In the genomic region with DNA sequence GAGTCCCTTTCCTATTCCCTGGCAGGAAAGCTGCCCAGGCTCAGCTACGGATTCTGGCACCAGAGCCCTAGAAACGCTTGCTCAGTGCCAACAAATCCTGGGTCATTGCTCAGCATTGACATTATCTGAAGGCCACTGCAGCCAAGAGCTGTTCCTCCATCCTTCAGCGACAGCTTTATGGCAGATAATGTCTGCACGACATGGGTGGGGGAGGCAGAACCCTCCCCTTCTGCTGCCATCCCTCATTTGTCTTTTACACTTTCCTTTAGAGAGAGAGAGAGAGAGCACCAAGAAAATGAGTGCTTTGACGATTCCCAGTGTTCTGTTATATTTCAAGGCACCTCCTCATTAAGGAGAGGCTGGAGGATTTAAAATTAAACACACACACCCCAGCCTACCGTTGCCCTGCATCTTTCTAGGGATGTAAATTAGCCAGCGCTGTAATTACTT, we compare ENCODE assay signal across 10 mouse cellular contexts. TPM values are rescaled to one million over a fixed set of nuclear protein-coding genes. Genes with fewer than 3 reads are reported as not detected.
DNase-seq lines count a peak whose midpoint lies in the region; TF ChIP-seq lines count a peak whose summit lies in the region.
"Had no signal": no experiment of that assay in that cellular context is flagged by ENCODE, and none has a peak within 500 bp of the region (broad histone marks: within the 10 kb centered on the region; RNA-seq: fewer than 3 reads in every experiment).

No protein-coding gene starts in this region.

- WGBS in cerebellum, adult 2 months: 5% methylated on average over 7 of the region's 7 CpGs

- peaks cover 69% of the 10 kb centered on the region for H3K4me1 ChIP-seq in cerebellum, adult 2 months (ENCODE audit: control insufficient read depth, insufficient read depth, low read length)
- H3K4me1 ChIP-seq: liver, embryonic 13.5 days had no signal

- H3K27ac ChIP-seq in cerebellum, adult 2 months (ENCODE audit: insufficient read depth, low read length): peak overlapping the region; percentile 98
- H3K27ac ChIP-seq: liver, embryonic 13.5 days; neural tube, embryonic 12.5 days had no signal

- intact Hi-C loops in left cerebral cortex, postnatal 4 days (cut with DNase I): no loop called here
- intact Hi-C loops in left cerebral cortex, postnatal 14 days (cut with DNase I): no loop called here
- intact Hi-C loops in heart, postnatal 14 days (cut with DNase I): no loop called here

- TF ChIP-seq CTCF in cerebellum, adult 2 months (IDR thresholded peaks at IDR 0.05; ENCODE audit: borderline replicate concordance, insufficient read depth, low read depth, low read length): no peak

- H3K4me3 ChIP-seq in cerebellum, adult 2 months (replicated peaks; ENCODE audit: insufficient read depth, low read depth, low read length): no peak overlapping the region
- H3K4me3 ChIP-seq: liver, embryonic 13.5 days; neural tube, embryonic 12.5 days had no signal

- DNase-seq in left cerebral cortex, postnatal 4 days: peak; percentile 78
- DNase-seq in left cerebral cortex, postnatal 14 days (ENCODE audit: low spot score in 2 of 2): no peak
- peak; percentile 56 to 66 for DNase-seq in adrenal gland, postnatal 36 days
- peak; percentile 83 to 94 for DNase-seq in cerebellum, adult 2 months
- DNase-seq in heart, postnatal 14 days: peak; percentile 6 to 30
- no peak for DNase-seq in embryo, embryonic 9.5 days (ENCODE audit: extremely low spot score)
- no peak for DNase-seq in thymus, postnatal 10 days (ENCODE audit: low spot score in 2 of 2)
- no peak for DNase-seq in spleen, postnatal 4 days (ENCODE audit: low spot score in 2 of 2)
- DNase-seq: liver, embryonic 13.5 days had no signal

- H3K27me3 ChIP-seq in cerebellum, adult 2 months (ENCODE audit: control insufficient read depth, insufficient read depth, low read length): no peaks in the 10 kb centered on the region
- H3K27me3 ChIP-seq: liver, embryonic 13.5 days; neural tube, embryonic 12.5 days had no signal

- TF ChIP-seq POLR2A in cerebellum, adult 2 months (IDR thresholded peaks at IDR 0.05; ENCODE audit: borderline replicate concordance, insufficient read depth, low read length): no peak

RNA-seq across cellular contexts. Expression of a gene that starts 16.1 kb away (rescaled TPM):
- 100 to 1,000 TPM; 152 to 153 TPM for total RNA-seq in left cerebral cortex, postnatal 4 days (2021)
- 100 to 1,000 TPM; 365 to 381 TPM for total RNA-seq in left cerebral cortex, postnatal 14 days (2021)
- total RNA-seq in adrenal gland, postnatal 36 days (2021): 10 to 100 TPM in 1 of 2 experiments, 1 to 10 TPM in 1; 2.5 to 10.7 TPM
- 158 and 176 TPM in 2 replicates for polyA plus RNA-seq in cerebellum, adult 2 months (2012; rRNA removed)
- total RNA-seq in heart, postnatal 14 days (2021): 1 to 10 TPM; 1.3 to 1.5 TPM

RNA-seq across cellular contexts. Expression of a gene that starts 42.4 kb away (rescaled TPM):
- total RNA-seq in left cerebral cortex, postnatal 4 days (2021): 10 to 100 TPM; 21.2 to 25.8 TPM
- total RNA-seq in left cerebral cortex, postnatal 14 days (2021): 10 to 100 TPM; 61.7 to 74.6 TPM
- 10 to 100 TPM in 1 of 2 experiments, 1 to 10 TPM in 1; 5.1 to 10.5 TPM for total RNA-seq in adrenal gland, postnatal 36 days (2021)
- polyA plus RNA-seq in cerebellum, adult 2 months (2012; rRNA removed): 59.7 and 62.3 TPM in 2 replicates
- total RNA-seq in heart, postnatal 14 days (2021): under 1 TPM; 0.37 to 0.43 TPM
- polyA plus RNA-seq: liver, embryonic 13.5 days had no signal

RNA-seq across cellular contexts. Expression of a gene that starts 53.1 kb away (rescaled TPM):
- total RNA-seq in left cerebral cortex, postnatal 4 days (2021): under 1 TPM in 1 of 2 experiments, not detected in 1; 0.58 TPM
- total RNA-seq in left cerebral cortex, postnatal 14 days (2021): under 1 TPM in 1 of 2 experiments, not detected in 1; 0.24 TPM
- total RNA-seq in adrenal gland, postnatal 36 days (2021): not detected
- polyA plus RNA-seq in cerebellum, adult 2 months (2012; rRNA removed): not detected in 2 replicates
- not detected for total RNA-seq in heart, postnatal 14 days (2021)
- polyA plus RNA-seq: liver, embryonic 13.5 days; neural tube, embryonic 12.5 days had no signal

Comparison
In these comparisons a context has a peak if more than half of its experiments do, and no peak if none do; other contexts are left out.
1. DNase-seq: peak in left cerebral cortex, postnatal 4 days (single experiment), adrenal gland, postnatal 36 days (2 of 2), cerebellum, adult 2 months (2 of 2) and heart, postnatal 14 days (2 of 2); none in left cerebral cortex, postnatal 14 days (0 of 2), embryo, embryonic 9.5 days (single experiment), thymus, postnatal 10 days (0 of 2) and spleen, postnatal 4 days (0 of 2).
2. RNA of a gene that starts 16.1 kb away (total RNA-seq): 365 to 381 TPM in left cerebral cortex, postnatal 14 days and 152 to 153 TPM in left cerebral cortex, postnatal 4 days; 2.5 to 10.7 TPM in adrenal gland, postnatal 36 days and 1.3 to 1.5 TPM in heart, postnatal 14 days; every median in the first group is over 10 times any median in the second.
3. RNA of a gene that starts 42.4 kb away (total RNA-seq): 61.7 to 74.6 TPM in left cerebral cortex, postnatal 14 days, 21.2 to 25.8 TPM in left cerebral cortex, postnatal 4 days and 5.1 to 10.5 TPM in adrenal gland, postnatal 36 days; 0.37 to 0.43 TPM in heart, postnatal 14 days; every median in the first group is over 4 times any median in the second.